Mouse (Mus musculus) layer of hippocampus, adult 9-11 months (tissue): ENCODE measurements around the gene Spata6.

Experiments
- DNase-seq: peaks from one replicate; pipeline ENCODE4 v3.0.0; 2022

Spata6 gene

DNA sequence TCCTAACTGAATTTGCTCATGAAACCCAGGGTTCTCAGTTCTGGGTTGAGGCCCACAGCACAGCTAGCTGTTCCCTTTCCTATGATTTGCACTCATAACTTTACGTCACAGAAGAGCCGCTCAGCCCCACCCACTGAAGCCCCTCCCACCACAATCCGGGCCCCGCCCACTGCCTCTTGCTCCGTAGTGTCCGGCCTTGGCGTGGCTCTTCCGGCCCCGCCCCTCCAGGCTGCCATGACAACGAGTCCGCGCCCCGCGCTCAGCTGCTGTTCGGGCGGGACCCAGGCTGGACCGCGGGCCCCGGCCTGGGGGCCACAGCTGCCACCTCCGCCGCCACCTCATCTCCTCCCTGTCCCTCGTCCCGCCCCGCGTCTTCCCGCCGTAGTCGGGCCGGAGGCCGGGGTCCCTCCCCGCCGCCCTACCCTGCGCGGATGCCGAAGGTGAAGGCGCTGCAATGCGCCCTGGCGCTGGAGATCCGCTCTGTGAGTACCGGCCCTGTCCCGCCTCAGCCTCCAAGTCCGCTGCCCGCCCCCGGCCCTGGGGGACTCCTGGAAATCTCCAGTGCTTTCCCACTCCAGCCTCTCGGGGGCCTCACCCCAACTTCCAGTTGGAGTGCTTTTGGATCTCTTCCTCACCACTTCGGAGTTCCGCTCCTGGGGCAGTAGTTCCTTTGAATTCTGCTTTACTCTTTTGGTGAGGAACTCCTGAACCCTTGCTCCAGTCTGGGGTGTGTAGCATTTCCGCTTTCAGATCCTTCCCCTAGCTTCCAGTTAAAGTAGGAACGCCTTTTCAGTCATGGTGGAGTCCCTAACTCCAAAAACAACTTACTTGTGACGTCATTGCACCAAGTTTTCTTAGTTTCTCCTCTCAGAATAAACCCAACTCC is at the start of gene Spata6:
Spata6 (plus strand) TSS at position 209 of the 886 bp plus-strand sequence.
- DNase-seq, result peak; percentile 72

DNA sequence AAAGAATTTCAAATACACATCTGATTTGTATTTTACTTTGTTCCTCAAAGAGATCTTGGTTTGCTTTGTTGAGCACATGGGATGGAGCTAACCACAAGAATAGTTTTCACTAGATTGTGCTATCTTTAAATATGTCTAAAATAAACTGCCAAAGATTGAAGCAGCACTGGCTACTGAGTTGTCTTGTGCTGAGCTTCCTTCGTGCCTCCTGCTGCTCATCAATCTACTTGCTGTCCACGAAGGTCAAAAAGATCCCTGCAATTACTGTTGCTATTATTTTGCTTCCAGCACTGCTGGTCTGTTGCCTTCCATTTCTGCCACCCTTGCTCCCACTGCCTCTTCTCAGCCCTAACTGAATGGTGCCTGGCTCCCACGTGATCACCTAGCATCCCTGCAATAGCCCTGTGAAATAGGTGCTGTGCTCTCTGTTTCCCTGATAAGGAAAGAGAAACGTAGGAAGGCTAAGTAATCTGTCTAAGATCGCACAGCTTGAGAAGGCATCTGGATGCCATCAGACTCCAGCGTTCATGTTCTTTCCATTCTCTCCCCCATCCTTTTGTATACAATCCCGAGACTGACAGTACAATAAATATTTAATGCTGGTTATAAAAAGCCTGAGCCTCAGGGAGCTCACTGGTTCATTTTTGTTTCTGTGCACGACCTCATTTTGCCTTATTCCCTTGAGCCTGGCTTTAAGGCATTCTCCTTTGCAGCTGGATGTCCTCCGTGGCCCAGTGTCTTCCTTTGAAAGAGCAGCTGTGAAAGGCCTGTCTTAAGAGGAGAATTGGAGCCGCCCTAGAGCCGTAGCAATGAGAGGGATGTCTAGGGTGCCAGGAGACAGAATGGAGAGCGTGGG is 49.0 kb upstream of the Spata6 start:
- no peak for DNase-seq

GRCm38 (mm10) chr4:111671440-111671839 is 48.3 kb upstream of the Spata6 start:
- no peak for DNase-seq

DNA sequence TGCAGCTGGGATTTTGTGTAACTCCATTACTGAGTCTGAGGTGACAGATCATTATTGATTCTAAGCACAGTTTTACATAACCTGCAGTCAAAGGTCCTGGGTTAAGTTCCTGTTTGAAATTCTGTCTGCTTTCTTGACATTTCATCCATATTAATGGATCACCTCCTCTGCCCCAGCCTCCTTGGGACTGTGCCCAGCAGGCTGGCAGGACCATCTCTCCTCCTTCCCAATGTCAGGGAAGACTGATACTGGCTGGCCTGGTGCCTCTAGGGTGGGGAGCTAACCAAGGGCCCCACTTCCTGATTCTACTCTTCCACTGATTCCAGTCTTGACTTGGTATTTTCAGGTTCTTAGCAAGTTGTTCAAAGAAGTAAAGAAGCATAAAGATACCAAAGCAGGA is 45.9 kb upstream of the Spata6 start:
- DNase-seq, result no peak

DNA sequence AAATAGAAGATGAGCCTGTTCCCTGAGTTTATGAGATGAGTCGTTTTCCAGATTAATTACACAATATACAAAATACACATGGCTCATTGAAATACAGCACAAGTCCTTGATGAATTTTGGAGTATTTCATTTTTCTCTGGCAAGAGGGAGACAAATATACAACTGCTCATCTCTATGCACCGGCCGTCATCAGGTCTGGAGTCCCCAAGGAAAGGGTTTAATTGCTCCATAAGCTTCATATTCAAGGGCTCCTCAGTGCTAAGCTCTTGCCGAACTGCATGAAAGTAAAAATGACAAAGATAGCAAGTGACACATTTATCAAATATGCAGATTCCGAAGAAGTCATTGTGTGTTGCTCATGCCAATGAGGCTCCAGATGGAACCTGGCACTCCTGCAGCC is 37.9 kb upstream of the Spata6 start:
- no peak for DNase-seq

DNA sequence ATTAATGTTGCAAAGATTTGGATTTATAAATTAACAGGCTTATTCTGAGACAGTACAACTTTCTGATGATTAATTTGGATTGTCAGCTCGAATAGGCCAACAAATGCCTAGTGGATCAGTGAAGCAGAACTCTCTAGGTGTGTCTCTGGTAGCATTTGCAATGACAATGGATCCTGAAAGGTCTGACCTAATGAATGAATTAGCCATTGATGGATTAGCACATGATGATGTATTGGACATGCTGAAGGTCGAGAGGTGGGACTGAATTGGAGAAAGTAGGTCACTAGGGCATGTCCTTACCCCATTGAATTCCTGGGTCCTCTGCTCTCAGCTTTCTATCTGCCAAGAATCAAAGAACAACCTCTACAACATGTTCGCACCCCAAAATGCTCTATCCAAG is 37.0 kb upstream of the Spata6 start:
- no peak for DNase-seq

GRCm38 (mm10) chr4:111683843-111684242 is 35.9 kb upstream of the Spata6 start:
- DNase-seq, result no peak

DNA sequence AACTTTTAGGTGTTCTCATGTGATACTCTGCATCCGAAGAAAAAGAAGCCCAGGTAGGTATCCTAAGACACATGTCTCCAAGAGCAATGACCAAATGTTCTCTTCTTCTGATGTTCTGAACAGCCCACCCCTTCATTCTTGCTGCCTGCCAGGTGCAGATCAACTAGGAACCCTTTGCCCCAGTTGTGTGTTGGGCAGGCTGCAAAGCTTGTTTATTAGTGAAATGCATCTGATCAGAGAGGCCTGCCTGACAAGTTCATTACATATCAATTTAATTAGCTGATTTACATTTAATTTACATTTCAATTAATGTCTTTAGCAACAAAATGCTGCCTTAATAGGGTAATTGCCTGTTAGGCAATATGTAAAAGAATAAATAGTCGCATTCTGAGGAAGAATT is 33.8 kb upstream of the Spata6 start:
- no peak for DNase-seq

DNA sequence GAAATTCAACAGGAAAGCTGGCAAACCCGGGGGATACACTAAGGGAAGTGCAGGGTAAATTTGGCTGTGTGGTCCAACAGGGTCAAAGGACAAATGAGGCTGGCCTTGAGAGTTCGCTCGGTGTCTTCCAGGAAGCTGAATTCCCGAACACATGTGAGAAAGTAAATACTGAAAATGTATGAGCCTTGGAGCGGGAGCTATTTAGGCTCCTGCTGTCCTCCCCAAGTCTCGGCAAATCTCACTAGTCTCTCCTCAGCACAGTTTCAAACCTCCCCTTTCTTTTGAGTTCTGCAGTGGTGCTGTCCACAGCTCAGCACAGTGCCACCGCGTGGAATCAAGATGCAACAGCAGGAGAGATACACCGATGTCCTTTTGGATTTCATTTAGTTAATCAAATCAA is 32.8 kb upstream of the Spata6 start:
- DNase-seq, result no peak

DNA sequence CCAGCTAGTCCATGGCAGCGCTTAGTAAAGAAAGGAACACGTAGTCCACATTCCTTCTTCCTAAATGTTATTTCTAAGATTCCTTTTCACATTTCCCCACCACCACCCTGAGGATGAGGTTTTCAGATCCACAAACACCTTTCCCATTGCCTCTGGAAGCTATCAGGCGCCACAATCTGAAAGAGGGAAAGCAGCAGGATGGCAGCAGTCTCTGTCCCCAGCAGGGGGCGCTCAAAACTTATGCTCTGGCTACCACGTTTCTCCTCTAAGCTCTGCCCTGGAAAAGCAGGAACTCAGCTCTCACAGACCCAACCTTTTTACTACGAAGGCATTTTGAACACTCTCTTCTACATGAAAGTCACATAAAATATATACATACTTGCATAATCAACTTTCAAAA is 32.2 kb upstream of the Spata6 start:
- peak; percentile 59 for DNase-seq

DNA sequence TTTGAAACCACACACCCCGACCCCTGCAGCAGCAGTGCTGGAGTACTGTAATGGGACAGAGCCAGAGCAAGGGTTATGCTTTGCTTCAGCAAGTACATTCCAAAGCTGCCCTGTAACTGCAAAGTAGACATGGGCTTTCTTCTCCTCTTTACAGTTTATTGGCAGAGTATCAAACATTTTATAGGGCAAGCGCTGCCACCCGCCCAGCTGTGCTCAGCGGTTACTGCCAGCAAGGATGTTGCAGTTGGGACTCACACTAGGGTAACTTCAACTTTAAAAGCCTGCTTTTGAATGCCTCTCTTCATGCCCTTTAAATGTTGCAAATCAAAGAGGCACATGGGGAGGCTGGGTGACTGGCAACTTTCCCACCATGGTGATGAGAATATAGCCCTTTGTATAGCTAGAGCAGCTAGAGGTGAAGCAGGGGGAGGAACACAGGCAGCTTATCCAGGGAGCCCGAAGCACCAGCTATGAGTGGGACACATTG is 28.7 kb upstream of the Spata6 start:
- DNase-seq, result no peak

DNA sequence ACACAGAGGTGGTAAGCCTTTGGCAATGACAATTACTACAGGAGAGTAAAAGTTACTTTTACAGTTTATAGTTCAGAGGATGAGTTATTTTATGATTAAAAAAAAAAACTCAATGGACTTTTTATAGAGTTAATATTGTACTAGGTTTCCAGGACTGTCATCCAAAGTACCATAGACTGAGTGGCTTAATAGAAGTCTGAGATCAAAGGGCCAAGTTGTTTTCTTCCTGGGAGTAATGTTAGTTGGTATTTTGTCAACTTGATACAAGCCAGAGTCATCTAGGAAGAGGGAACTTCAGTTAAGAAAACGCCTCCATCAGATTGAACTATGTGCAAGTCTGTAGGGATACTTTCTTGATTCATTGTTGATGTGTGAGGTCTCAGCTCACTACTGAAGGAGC is 18.4 kb upstream of the Spata6 start:
- DNase-seq, result no peak

DNA sequence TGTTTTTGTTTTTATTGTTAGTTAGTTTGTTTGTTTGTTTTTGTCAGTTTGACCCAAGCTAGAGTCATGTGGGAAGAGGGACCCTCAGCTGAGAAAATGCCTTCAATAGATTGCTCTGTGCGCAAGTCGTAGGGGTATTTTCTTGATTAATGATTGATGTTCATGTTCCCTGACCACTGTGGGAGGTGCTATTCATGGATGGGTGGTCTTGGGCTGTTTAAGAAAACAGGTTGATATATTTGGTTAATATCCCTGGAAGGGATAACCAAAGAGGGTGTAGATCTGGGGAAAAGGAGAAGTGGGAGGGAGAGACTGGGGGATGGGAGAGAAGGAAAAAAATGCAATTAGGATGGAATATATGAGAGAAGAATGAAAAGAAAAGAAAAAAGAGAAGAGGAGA is 15.7 kb upstream of the Spata6 start:
- no peak for DNase-seq

GRCm38 (mm10) chr4:111704975-111705374 is 14.8 kb upstream of the Spata6 start:
- no peak for DNase-seq

DNA sequence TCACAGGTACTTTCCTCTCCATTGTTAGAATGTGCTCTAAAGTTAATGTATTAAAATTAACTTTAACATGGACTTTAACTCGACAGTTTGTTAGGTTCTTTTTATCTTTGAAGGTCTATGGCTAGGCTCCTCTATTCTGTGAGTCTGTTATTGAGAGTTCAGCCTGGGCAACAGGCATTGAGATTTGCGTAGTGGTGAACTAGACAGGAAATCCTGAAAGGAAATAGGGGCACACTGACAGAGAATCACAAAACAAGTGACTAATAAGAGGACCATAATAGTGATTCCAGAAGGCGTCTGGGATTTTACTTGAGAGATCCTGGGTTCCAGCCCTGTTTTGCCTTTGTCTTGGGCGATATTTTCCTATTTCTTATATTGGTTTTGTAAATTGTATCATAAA is 488 bp upstream of the Spata6 start:
- no peak for DNase-seq

GRCm38 (mm10) chr4:111720662-111721003 is 849 bp downstream of the Spata6 start:
- DNase-seq, result no peak

- DNase-seq, result no peak
Observed at GRCm38 (mm10) chr4:111721121-111721840, 1.5 kb downstream of the Spata6 start.

DNA sequence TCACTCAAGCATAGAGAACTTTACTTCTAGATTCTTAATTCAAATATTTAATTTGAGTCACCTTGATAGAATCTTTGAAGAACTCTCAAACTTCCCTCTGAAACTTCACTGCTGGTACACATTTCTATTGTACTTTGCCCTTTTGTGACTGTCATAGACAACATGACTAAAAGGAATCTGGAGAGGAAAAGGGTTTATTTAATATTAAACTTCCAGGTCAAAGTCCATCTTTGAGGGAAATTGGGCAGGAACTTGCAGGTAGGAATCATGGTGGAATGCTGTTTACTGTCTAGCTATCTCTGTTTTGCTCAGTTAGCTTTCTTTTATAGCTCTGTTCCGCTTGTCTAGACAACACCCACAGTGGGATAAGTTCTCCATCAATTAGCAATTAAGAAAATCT is 17.8 kb downstream of the Spata6 start:
- no peak for DNase-seq

DNA sequence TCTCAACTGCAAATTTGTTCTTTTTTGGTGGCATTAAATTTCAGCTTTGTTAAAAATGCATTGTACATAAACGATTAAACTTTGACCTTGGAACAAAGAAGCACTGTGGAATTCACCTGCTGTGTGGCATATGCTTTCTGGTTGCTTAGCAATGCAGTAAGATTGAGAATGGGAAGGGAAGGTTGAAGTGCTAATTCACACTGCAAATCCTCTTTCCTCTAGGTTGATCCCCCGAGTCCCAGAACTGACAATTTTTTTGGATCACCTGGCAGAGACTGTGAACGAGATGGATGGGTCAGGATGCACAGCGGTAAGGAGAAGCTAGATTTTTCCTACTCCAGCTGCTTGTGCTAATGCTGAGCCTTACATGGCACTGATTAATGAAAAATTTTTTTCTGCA is 60.7 kb downstream of the Spata6 start:
- DNase-seq, result no peak

DNA sequence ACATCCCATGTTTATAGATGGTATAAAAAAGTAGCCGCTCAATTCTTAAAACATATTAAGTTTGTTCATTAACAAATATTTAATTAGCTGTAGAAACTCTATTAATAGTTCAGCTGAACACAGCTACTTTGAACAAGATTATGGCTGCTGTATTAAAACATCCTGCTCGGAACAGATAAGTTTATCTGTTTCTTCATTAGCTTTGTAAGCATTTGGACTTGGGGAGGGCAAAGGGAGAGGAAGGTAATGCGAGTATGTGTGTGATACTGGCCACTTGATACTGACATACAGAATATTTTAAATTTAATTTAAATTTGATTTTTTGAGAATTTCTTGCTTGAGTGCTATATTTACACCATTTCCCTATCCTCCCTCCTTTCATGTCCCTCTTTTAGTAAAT is 80.1 kb downstream of the Spata6 start:
- DNase-seq, result no peak

GRCm38 (mm10) chr4:111803164-111803563 is 83.4 kb downstream of the Spata6 start:
- DNase-seq, result no peak

DNA sequence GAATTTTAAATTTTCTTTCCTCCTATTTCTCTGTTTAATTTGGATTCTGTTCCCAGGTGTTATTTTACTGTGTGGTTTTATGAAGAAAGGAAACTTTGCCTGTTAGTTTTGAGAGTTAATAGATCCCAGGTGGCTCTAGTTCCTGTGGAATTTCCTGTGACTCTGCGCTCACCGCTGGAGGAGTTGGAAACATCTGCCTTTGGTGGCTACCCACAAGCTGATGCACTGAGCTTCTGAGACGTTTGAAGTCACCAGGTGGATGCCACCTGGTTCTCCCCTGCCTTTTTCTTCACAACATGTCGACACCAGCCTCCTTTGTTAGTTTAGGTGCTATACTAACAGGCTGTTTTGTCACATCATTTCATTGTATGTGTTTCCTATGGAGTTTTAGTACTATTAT is 97.7 kb downstream of the Spata6 start:
- DNase-seq, result no peak

DNA sequence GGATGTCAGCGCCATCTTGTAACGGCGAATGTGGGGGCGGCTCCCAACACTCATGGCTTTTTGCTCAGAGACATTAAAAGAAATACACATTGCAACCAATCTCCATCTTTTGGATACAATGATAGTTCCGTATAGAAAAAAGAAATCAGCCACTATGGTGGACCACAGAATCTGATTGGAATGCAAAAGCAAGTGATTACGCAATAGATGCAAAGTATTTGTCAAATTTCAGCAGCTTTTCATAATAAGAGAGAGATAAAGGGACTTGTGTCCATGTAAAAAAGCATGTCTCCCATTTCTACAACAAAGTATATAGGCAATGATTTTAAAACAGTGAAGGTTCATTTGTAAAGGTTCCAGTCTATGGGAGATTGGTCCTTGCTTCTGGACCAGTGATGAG is 119.1 kb downstream of the Spata6 start:
- no peak for DNase-seq
